Mouse (Mus musculus) MEL (cell line): ENCODE measurements around the gene Lrfn5. TPM values are rescaled to one million over a fixed set of nuclear protein-coding genes. Genes with fewer than 3 reads are reported as not detected.

Experiments
- DNase-seq: peaks from one replicate; pipeline ENCODE4 v3.0.0; 2011; ENCODE audit warnings: low read depth, low spot score
- H3K27ac ChIP-seq: 2 replicates; pipeline ENCODE4 v1.5.1; 2012; ENCODE audit warnings: low read depth, mild to moderate bottlenecking, control low read depth, low read length, moderate library complexity; ENCODE audit not compliant: control insufficient read depth
- H3K27me3 ChIP-seq, 2 experiments: fragments of 150-350 bp in 1 of 2; sonication (generic) in 1 of 2; 2 replicates each; pipeline ENCODE4 v1.6.1; 2012; ENCODE audit warnings: low read length in 2 of 2, mild to moderate bottlenecking in 2 of 2, improper control_type of control experiment in 1 of 2, moderate library complexity in 1 of 2; ENCODE audit not compliant: insufficient read depth in 2 of 2, control insufficient read depth in 1 of 2
- H3K36me3 ChIP-seq, 2 experiments: 2 replicates each; pipeline ENCODE4 v1.6.1; 2012 to 2014; ENCODE audit warnings: low read length in 2 of 2, improper control_type of control experiment in 1 of 2, inconsistent platforms in 1 of 2, mild to moderate bottlenecking in 1 of 2; ENCODE audit not compliant: insufficient read depth in 2 of 2, control insufficient read depth in 1 of 2
- H3K4me1 ChIP-seq, 2 experiments: fragments of 150-350 bp in 1 of 2; sonication (generic) in 1 of 2; 2 replicates each; pipeline ENCODE4 v1.6.1; 2012; ENCODE audit warnings: low read length in 2 of 2, improper control_type of control experiment in 1 of 2, mild to moderate bottlenecking in 1 of 2; ENCODE audit not compliant: insufficient read depth in 2 of 2, control insufficient read depth in 1 of 2
- H3K4me3 ChIP-seq, 2 experiments: fragments of 150-350 bp in 1 of 2; sonication (generic) in 1 of 2; 2 replicates each; pipeline ENCODE4 v1.5.1; 2012; ENCODE audit warnings: low read depth in 2 of 2, low read length in 2 of 2, mild to moderate bottlenecking in 2 of 2, moderate library complexity in 2 of 2, control low read depth in 1 of 2, improper control_type of control experiment in 1 of 2; ENCODE audit not compliant: control insufficient read depth in 1 of 2, insufficient read depth in 1 of 2
- H3K79me2 ChIP-seq: 2 replicates; pipeline ENCODE4 v1.6.1; 2012; ENCODE audit warnings: mild to moderate bottlenecking, low read length, moderate library complexity; ENCODE audit not compliant: control insufficient read depth, poor library complexity, insufficient read depth
- H3K9ac ChIP-seq: 2 replicates; pipeline ENCODE4 v1.6.1; 2012; ENCODE audit warnings: low read depth, mild to moderate bottlenecking, control low read depth, low read length, moderate library complexity; ENCODE audit not compliant: control insufficient read depth, poor library complexity, severe bottlenecking
- H3K9me3 ChIP-seq: fragments of 150-350 bp; sonication (generic); replicated peaks from 2 replicates; pipeline ENCODE4 v1.6.1; 2012; ENCODE audit warnings: mild to moderate bottlenecking, low read length, improper control_type of control experiment, moderate library complexity; ENCODE audit not compliant: insufficient read depth
- CTCF ChIP-seq, 3 experiments: IDR thresholded peaks in 2 of 3; conservative IDR thresholded peaks in 1 of 3; 2 replicates each; pipeline ENCODE4 v1.5.1; 2011 to 2012; ENCODE audit warnings: low read length in 3 of 3, low read depth in 2 of 3, mild to moderate bottlenecking in 2 of 3, improper control_type of control experiment in 1 of 3, inconsistent platforms in 1 of 3, mixed read lengths in 1 of 3, moderate library complexity in 1 of 3; ENCODE audit not compliant: control insufficient read depth in 1 of 3, insufficient read depth in 1 of 3, poor library complexity in 1 of 3, severe bottlenecking in 1 of 3
- EP300 ChIP-seq, 2 experiments: IDR thresholded peaks; 2 replicates each; pipeline ENCODE4 v1.6.1; 2011; ENCODE audit warnings: improper control_type of control experiment in 2 of 2, low read length in 2 of 2, low read depth in 1 of 2, mild to moderate bottlenecking in 1 of 2
- ETS1 ChIP-seq: IDR thresholded peaks from 2 replicates; pipeline ENCODE4 v1.6.1; 2012; ENCODE audit warnings: low read depth, mild to moderate bottlenecking, inconsistent platforms, low read length, improper control_type of control experiment, moderate library complexity
- GATA1 ChIP-seq: IDR thresholded peaks from 2 replicates; pipeline ENCODE4 v1.6.1; 2011; ENCODE audit warnings: low read depth, low read length, improper control_type of control experiment
- HCFC1 ChIP-seq: IDR thresholded peaks from 2 replicates; pipeline ENCODE4 v1.6.1; 2012; ENCODE audit warnings: low read depth, mild to moderate bottlenecking, inconsistent platforms, low read length, improper control_type of control experiment, moderate library complexity
- JUND ChIP-seq: IDR thresholded peaks from 2 replicates; pipeline ENCODE4 v1.6.1; 2011; ENCODE audit warnings: low read depth, mild to moderate bottlenecking, improper control_type of control experiment, low read length
- KAT2A ChIP-seq: conservative IDR thresholded peaks from 2 replicates; pipeline ENCODE4 v1.6.1; 2012; ENCODE audit warnings: low read depth, low read length, improper control_type of control experiment, inconsistent platforms
- MAFK ChIP-seq: IDR thresholded peaks from 2 replicates; pipeline ENCODE4 v1.6.1; 2011; ENCODE audit warnings: low read depth, mild to moderate bottlenecking, low read length, improper control_type of control experiment, borderline replicate concordance
- MAX ChIP-seq: IDR thresholded peaks from 2 replicates; pipeline ENCODE4 v1.6.1; 2011; ENCODE audit warnings: low read length, improper control_type of control experiment
- MAZ ChIP-seq: IDR thresholded peaks from 2 replicates; pipeline ENCODE4 v1.6.1; 2012; ENCODE audit warnings: low read depth, mild to moderate bottlenecking, inconsistent platforms, low read length, improper control_type of control experiment
- MEF2A ChIP-seq: IDR thresholded peaks from 2 replicates; pipeline ENCODE4 v1.6.1; 2014; ENCODE audit warnings: low read depth, mild to moderate bottlenecking, inconsistent platforms, low read length, improper control_type of control experiment; ENCODE audit not compliant: poor library complexity, insufficient replicate concordance, severe bottlenecking; ENCODE audit errors: extremely low read depth
- MXI1 ChIP-seq: IDR thresholded peaks from 2 replicates; pipeline ENCODE4 v1.6.1; 2011; ENCODE audit warnings: mild to moderate bottlenecking, low read depth, low read length, improper control_type of control experiment
- MYB ChIP-seq: IDR thresholded peaks from 2 replicates; pipeline ENCODE4 v1.6.1; 2011; ENCODE audit warnings: mild to moderate bottlenecking, low read depth, low read length, improper control_type of control experiment
- NELFE ChIP-seq: IDR thresholded peaks from 2 replicates; pipeline ENCODE4 v1.6.1; 2011; ENCODE audit warnings: low read depth, low read length, improper control_type of control experiment
- NRF1 ChIP-seq: IDR thresholded peaks from 2 replicates; pipeline ENCODE4 v1.6.1; 2014; ENCODE audit warnings: low read depth, mild to moderate bottlenecking, inconsistent platforms, low read length, improper control_type of control experiment, moderate library complexity; ENCODE audit not compliant: poor library complexity, insufficient read depth, severe bottlenecking
- POLR2AphosphoS2 ChIP-seq: IDR thresholded peaks from 2 replicates; pipeline ENCODE4 v1.6.1; 2011; ENCODE audit warnings: low read length, improper control_type of control experiment
- POLR2AphosphoS5 ChIP-seq: IDR thresholded peaks from 2 replicates; pipeline ENCODE4 v1.6.1; 2012; ENCODE audit warnings: low read depth, borderline replicate concordance, mild to moderate bottlenecking, inconsistent platforms, low read length, moderate library complexity, mixed read lengths
- RAD21 ChIP-seq: IDR thresholded peaks from 2 replicates; pipeline ENCODE4 v1.6.1; 2011; ENCODE audit warnings: mild to moderate bottlenecking, low read depth, low read length, improper control_type of control experiment
- SIN3A ChIP-seq: IDR thresholded peaks from 2 replicates; pipeline ENCODE4 v1.6.1; 2012; ENCODE audit warnings: low read length, improper control_type of control experiment, inconsistent platforms
- SMC3 ChIP-seq: IDR thresholded peaks from 2 replicates; pipeline ENCODE4 v1.6.1; 2011; ENCODE audit warnings: low read depth, low read length, improper control_type of control experiment
- TBP ChIP-seq: IDR thresholded peaks from 2 replicates; pipeline ENCODE4 v1.8.0; 2011; ENCODE audit warnings: low read depth, low read length, improper control_type of control experiment
- USF1 ChIP-seq: IDR thresholded peaks from 2 replicates; pipeline ENCODE4 v1.6.1; 2014; ENCODE audit warnings: low read depth, mild to moderate bottlenecking, inconsistent platforms, low read length, improper control_type of control experiment, moderate library complexity
- USF2 ChIP-seq, 2 experiments: IDR thresholded peaks; 2 replicates each; pipeline ENCODE4 v1.6.1; 2011 to 2012; ENCODE audit warnings: improper control_type of control experiment in 2 of 2, low read length in 2 of 2, borderline replicate concordance in 1 of 2, inconsistent platforms in 1 of 2, low read depth in 1 of 2, mild to moderate bottlenecking in 1 of 2; ENCODE audit not compliant: insufficient read depth in 1 of 2
- ZC3H11A ChIP-seq: IDR thresholded peaks from 2 replicates; pipeline ENCODE4 v1.6.1; 2012; ENCODE audit warnings: low read depth, mild to moderate bottlenecking, inconsistent platforms, low read length, improper control_type of control experiment
- ZMIZ1 ChIP-seq: IDR thresholded peaks from 2 replicates; pipeline ENCODE4 v1.6.1; 2012; ENCODE audit warnings: low read depth, mild to moderate bottlenecking, inconsistent platforms, low read length, improper control_type of control experiment, moderate library complexity
- polyA plus RNA-seq, 2 experiments: library from polyadenylated mRNA; stranded (reverse) in 1 of 2; unstranded in 1 of 2; fragments of >175 nt in 1 of 2; fragments of >200 nt in 1 of 2; gene quantifications; 2 replicates each; pipeline versions ENCODE4 v1.2.1 to v1.2.4; 2012; ENCODE audit warnings: low replicate concordance in 2 of 2, low read depth in 1 of 2; ENCODE audit not compliant: insufficient read length in 2 of 2, insufficient read depth in 1 of 2, missing spikeins in 1 of 2
- total RNA-seq: library from RNA; depleted of rRNA; stranded (reverse); fragments of 300-350 nt; gene quantifications from 2 replicates; pipeline ENCODE4 v1.2.3, GENCODE M21; 2012

Lrfn5 gene
- total and polyA plus RNA-seq, 3 experiments, result not detected

DNA sequence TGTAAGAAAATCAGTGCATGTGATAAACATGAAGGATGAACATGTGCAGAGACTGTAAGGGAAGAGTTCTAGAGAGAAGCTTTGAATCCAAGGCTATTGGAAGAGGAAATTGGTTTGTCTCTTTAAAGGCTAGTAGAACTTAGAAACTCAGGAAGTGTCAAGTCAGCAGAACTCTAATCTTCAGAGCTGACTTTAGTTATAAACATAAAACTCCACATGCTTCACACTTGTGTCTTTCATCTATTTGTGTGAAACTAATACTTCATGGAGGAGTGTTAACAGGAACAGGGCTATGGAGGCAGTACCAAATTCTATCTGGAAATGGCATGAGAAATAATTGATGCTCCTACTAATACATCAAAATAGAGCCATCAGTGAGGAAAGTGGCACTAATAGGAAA is 101.6 kb downstream of the Lrfn5 start:
- H3K4me3 ChIP-seq, result no peak overlapping the region
- H3K4me1 ChIP-seq, result no peaks in the 10 kb centered on the region
- H3K9ac ChIP-seq, result no peak overlapping the region
- H3K36me3 ChIP-seq, result no peaks in the 10 kb centered on the region
- H3K79me2 ChIP-seq, result no peaks in the 10 kb centered on the region
- H3K9me3 ChIP-seq, result no peaks in the 10 kb centered on the region
- H3K27ac ChIP-seq, result no peak overlapping the region
- H3K27me3 ChIP-seq, result no peaks in the 10 kb centered on the region
- no peak for DNase-seq
- TF ChIP-seq MAFK (peak; percentile 24; the same call in 1 of the 2 replicates), MAZ (no peak), POLR2AphosphoS5 (no peak), EP300 (IDR thresholded peaks at IDR 0.05; ENCODE audit: low read depth in 1 of 2, low read length in 2 of 2) (no peak), MYB (no peak), NELFE (no peak), MAX (no peak), JUND (no peak)

DNA sequence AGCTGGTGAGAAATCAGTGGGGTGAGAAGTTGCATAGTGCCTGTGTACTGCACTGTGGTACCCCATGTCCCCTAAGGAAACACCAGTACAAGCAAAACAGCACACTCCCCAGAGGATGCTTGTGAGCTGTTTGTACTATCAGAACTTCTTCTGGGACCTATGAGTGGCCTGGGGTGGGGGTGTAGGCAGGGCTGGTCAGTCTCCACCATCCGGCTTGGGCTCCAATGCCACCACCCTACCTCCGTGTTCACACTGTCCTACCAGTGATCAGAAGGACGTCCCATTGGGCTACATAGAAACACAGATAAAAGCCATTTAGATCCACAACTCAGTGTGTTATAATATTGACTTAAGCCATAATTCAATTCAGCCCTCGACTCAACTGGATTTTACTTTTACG is 131.4 kb downstream of the Lrfn5 start:
- no peaks in the 10 kb centered on the region for H3K79me2 ChIP-seq
- no peak for DNase-seq
- H3K36me3 ChIP-seq, result no peaks in the 10 kb centered on the region
- no peaks in the 10 kb centered on the region for H3K27me3 ChIP-seq
- TF ChIP-seq POLR2AphosphoS5 (no peak), SMC3 (no peak), TBP (no peak), MXI1 (no peak), SIN3A (no peak), USF1 (no peak)
- H3K9ac ChIP-seq, result no peak overlapping the region
- H3K9me3 ChIP-seq, result no peaks in the 10 kb centered on the region
- H3K27ac ChIP-seq, result no peak overlapping the region
- no peaks in the 10 kb centered on the region for H3K4me1 ChIP-seq
- H3K4me3 ChIP-seq, result no peak overlapping the region

- DNase-seq, result peak; percentile 56
- TF ChIP-seq GATA1 (no peak), CTCF (IDR thresholded peaks at IDR 0.05 in 2 of 3, conservative IDR thresholded peaks at IDR 0.05 in 1 of 3; ENCODE audit: control insufficient read depth in 1 of 3, insufficient read depth in 1 of 3, low read depth in 2 of 3, low read length in 3 of 3, poor library complexity in 1 of 3, severe bottlenecking in 1 of 3) (peak in 2 of 3 experiments; percentile 63; a peak in 4 of 6 replicates), MAFK (no peak), HCFC1 (no peak), USF2 (IDR thresholded peaks at IDR 0.05; ENCODE audit: borderline replicate concordance in 1 of 2, insufficient read depth in 1 of 2, low read depth in 1 of 2, low read length in 2 of 2) (no peak), NRF1 (no peak), KAT2A (no peak), ZC3H11A (peak; percentile 69), MAZ (no peak), POLR2AphosphoS2 (no peak), RAD21 (peak; percentile 64), MEF2A (no peak), SIN3A (no peak), MAX (no peak), ETS1 (no peak), TBP (no peak), ZMIZ1 (no peak), JUND (no peak), SMC3 (peak; percentile 81), USF1 (no peak)
Measured at GRCm38 (mm10) chr12:61723158-61723557, 200.2 kb downstream of the Lrfn5 start.

More at GRCm38 (mm10) chr12:61723158-61723557, 200.2 kb downstream of the Lrfn5 start:
- Histone ChIP-seq H3K27me3 (no peaks in the 10 kb centered on the region), H3K27ac (no peak overlapping the region), H3K4me1 (peaks cover 0 to 3% of the 10 kb centered on the region in 2 experiments; a peak in 1 of 4 replicates), H3K9ac (no peak overlapping the region), H3K79me2 (no peaks in the 10 kb centered on the region), H3K9me3 (no peaks in the 10 kb centered on the region), H3K4me3 (no peak overlapping the region), H3K36me3 (no peaks in the 10 kb centered on the region)
